Mouse (Mus musculus): ENCODE data around the gene Arhgap27.

DNA sequence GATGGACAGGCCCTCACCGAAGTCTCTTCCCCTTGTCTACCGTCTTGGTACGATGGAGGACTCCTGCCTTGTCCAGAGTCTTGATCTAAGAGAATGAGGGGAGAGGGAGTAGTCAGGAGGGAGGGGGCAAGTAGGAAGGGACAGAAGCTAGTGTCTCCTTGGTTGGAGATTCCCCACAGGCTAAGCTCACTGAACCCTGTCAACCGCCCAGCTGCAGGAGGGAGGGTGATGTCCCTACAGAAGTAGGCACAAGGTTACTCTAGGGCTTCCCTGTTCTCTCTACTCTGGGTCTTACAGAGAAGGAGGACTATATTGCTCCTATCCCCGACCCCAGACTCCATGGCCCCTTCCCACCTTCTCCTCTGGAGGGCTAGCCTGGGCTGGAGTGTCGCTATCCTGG is 24.8 kb downstream of the Arhgap27 start:
- TF ChIP-seq CTCF (IDR thresholded peaks at IDR 0.05; ENCODE audit: low read depth, low read length) (no peak), POLR2A (IDR thresholded peaks at IDR 0.05; ENCODE audit: insufficient read depth, low read length) (no peak)
